Mouse (Mus musculus): Measurements from ENCODE around the gene Asic2.

Gene Asic2

GRCm38 (mm10) chr11:80918332-80918731, 1049.9 kb downstream of the Asic2 start:
- no peak for DNase-seq (ENCODE audit: low read depth, low spot score)

- no peak for DNase-seq (ENCODE audit: low read depth, low spot score)
Measured at GRCm38 (mm10) chr11:80917688-80918087, 1050.6 kb downstream of the Asic2 start.

- no peak for DNase-seq (ENCODE audit: low read depth, low spot score)
Measured at GRCm38 (mm10) chr11:80913408-80914024, 1054.7 kb downstream of the Asic2 start.

- no peak for DNase-seq (ENCODE audit: low read depth, low spot score)
Measured at GRCm38 (mm10) chr11:80912721-80913120, 1055.5 kb downstream of the Asic2 start.

GRCm38 (mm10) chr11:80907820-80908219, 1060.4 kb downstream of the Asic2 start:
- no peak for DNase-seq (ENCODE audit: low read depth, low spot score)

- DNase-seq (ENCODE audit: low read depth, low spot score), result no peak
Measured at GRCm38 (mm10) chr11:80906456-80906855, 1061.8 kb downstream of the Asic2 start.

GRCm38 (mm10) chr11:80904559-80904958, 1063.7 kb downstream of the Asic2 start:
- DNase-seq (ENCODE audit: low read depth, low spot score), result no peak

- no peak for DNase-seq (ENCODE audit: low read depth, low spot score)
Measured at GRCm38 (mm10) chr11:80903426-80903825, 1064.8 kb downstream of the Asic2 start.

- no peak for DNase-seq (ENCODE audit: low read depth, low spot score)
Measured at GRCm38 (mm10) chr11:80902664-80903063, 1065.6 kb downstream of the Asic2 start.

GRCm38 (mm10) chr11:80900555-80900954, 1067.7 kb downstream of the Asic2 start:
- DNase-seq (ENCODE audit: low read depth, low spot score), result no peak

GRCm38 (mm10) chr11:80895853-80896252, 1072.4 kb downstream of the Asic2 start:
- no peak for DNase-seq (ENCODE audit: low read depth, low spot score)

- DNase-seq (ENCODE audit: low read depth, low spot score), result no peak
Measured at GRCm38 (mm10) chr11:80889336-80890063, 1078.8 kb downstream of the Asic2 start.

- no peak for DNase-seq (ENCODE audit: low read depth, low spot score)
Measured at GRCm38 (mm10) chr11:80887021-80887420, 1081.2 kb downstream of the Asic2 start.

- DNase-seq (ENCODE audit: low read depth, low spot score), result no peak
Measured at GRCm38 (mm10) chr11:80886365-80886764, 1081.9 kb downstream of the Asic2 start.

- DNase-seq (ENCODE audit: low read depth, low spot score), result no peak
Measured at GRCm38 (mm10) chr11:80884521-80885231, 1083.6 kb downstream of the Asic2 start.

GRCm38 (mm10) chr11:80882229-80882810, 1085.9 kb downstream of the Asic2 start:
- no peak for DNase-seq (ENCODE audit: low read depth, low spot score)

- no peak for DNase-seq (ENCODE audit: low read depth, low spot score)
Measured at GRCm38 (mm10) chr11:80878026-80878425, 1090.2 kb downstream of the Asic2 start.

- DNase-seq (ENCODE audit: low read depth, low spot score), result peak; percentile 57
Measured at GRCm38 (mm10) chr11:80877131-80877651, 1091.1 kb downstream of the Asic2 start.

- DNase-seq (ENCODE audit: low read depth, low spot score), result no peak
Measured at GRCm38 (mm10) chr11:80872509-80873474, 1095.5 kb downstream of the Asic2 start.

GRCm38 (mm10) chr11:80868039-80868438, 1100.2 kb downstream of the Asic2 start:
- no peak for DNase-seq (ENCODE audit: low read depth, low spot score)

GRCm38 (mm10) chr11:80862941-80863340, 1105.3 kb downstream of the Asic2 start:
- DNase-seq (ENCODE audit: low read depth, low spot score), result no peak
